Mouse (Mus musculus) B cell, adult (primary cell): ENCODE measurements around the gene Irf8. TPM values are rescaled to one million over a fixed set of nuclear protein-coding genes. Genes with fewer than 3 reads are reported as not detected.

ENCODE experiments used
- total RNA-seq: library from RNA; stranded (reverse); gene quantifications from 4 replicates; pipeline ENCODE4 v1.2.4, GENCODE M21; 2023; ENCODE audit not compliant: inconsistent age

The Irf8 gene
- 394 to 437 TPM (median 405 TPM) in 4 replicates for total RNA-seq

GRCm38 (mm10) chr8:120735770-120736481, at the start of gene Irf8:
Gene Irf8, plus strand, starts transcription at chr8:120736358.

Other genes with a start within 250 kb of the Irf8 start
- 2.0 to 4.3 TPM (median 3.7 TPM) in 4 replicates for gene Gins2, start 147.1 kb upstream of the Irf8 start, total RNA-seq
- not detected in 4 replicates for gene 1190005I06Rik, start 88.7 kb upstream of the Irf8 start, total RNA-seq
- not detected in 4 replicates for gene Gm27021, start 68.3 kb upstream of the Irf8 start, total RNA-seq
- 422 to 437 TPM (median 424 TPM) in 4 replicates for gene Cox4i1, start 68.1 kb upstream of the Irf8 start, total RNA-seq
- gene Emc8, start 67.8 kb upstream of the Irf8 start, total RNA-seq: 29.4 to 36.0 TPM (median 32.4 TPM) in 4 replicates